In genomic region chr2:127722176-127722892, GRCm38 (mm10) we compare ENCODE assay signal across 9 mouse cellular contexts. TPM values are rescaled to one million over a fixed set of nuclear protein-coding genes. Genes with fewer than 3 reads are reported as not detected.
A peak's percentile ranks its signal among the peaks of the same experiment; 100 is the strongest.
DNase-seq lines count a peak whose midpoint lies in the region; ATAC-seq and TF ChIP-seq lines count a peak whose summit lies in the region.
"Had no signal": no experiment of that assay in that cellular context is flagged by ENCODE, and none has a peak within 500 bp of the region (broad histone marks: within the 10 kb centered on the region; RNA-seq: fewer than 3 reads in every experiment).

No protein-coding gene starts in this region.

- 43% methylated on average over 7 of the region's 7 CpGs for WGBS in hindbrain, postnatal 0 days
- 22% methylated on average over 7 of the region's 7 CpGs for WGBS in lung, embryonic 16.5 days
- WGBS in stomach, embryonic 15.5 days = 29% methylated on average over 7 of the region's 7 CpGs

- H3K36me3 ChIP-seq in hindbrain, postnatal 0 days (ENCODE audit: insufficient read depth, low read length) = no peaks in the 10 kb centered on the region
- H3K36me3 ChIP-seq in lung, embryonic 16.5 days (ENCODE audit: control insufficient read depth, insufficient read depth, low read length) = no peaks in the 10 kb centered on the region
- no peaks in the 10 kb centered on the region for H3K36me3 ChIP-seq in stomach, embryonic 15.5 days

- H3K27me3 ChIP-seq in hindbrain, postnatal 0 days (ENCODE audit: insufficient read depth, low read length) = no peaks in the 10 kb centered on the region
- H3K27me3 ChIP-seq in lung, embryonic 16.5 days (ENCODE audit: control insufficient read depth, insufficient read depth, low read depth, low read length) = no peaks in the 10 kb centered on the region
- H3K27me3 ChIP-seq in stomach, embryonic 15.5 days (replicated peaks) = no peaks in the 10 kb centered on the region

- ATAC-seq in hindbrain, postnatal 0 days = peak; percentile 83
- peak; percentile 97 for ATAC-seq in lung, embryonic 16.5 days (ENCODE audit: low read depth)
- peak; percentile 89 for ATAC-seq in stomach, embryonic 15.5 days (ENCODE audit: insufficient read depth, low FRiP score, low read depth)

- no peak overlapping the region for H3K9ac ChIP-seq in hindbrain, postnatal 0 days (replicated peaks; ENCODE audit: low read length)
- no peak overlapping the region for H3K9ac ChIP-seq in lung, embryonic 16.5 days (ENCODE audit: low read length)
- no peak overlapping the region for H3K9ac ChIP-seq in stomach, embryonic 15.5 days

- no peaks in the 10 kb centered on the region for H3K9me3 ChIP-seq in hindbrain, postnatal 0 days (ENCODE audit: low read length)
- no peaks in the 10 kb centered on the region for H3K9me3 ChIP-seq in lung, embryonic 16.5 days (ENCODE audit: control insufficient read depth, low read length)
- no peaks in the 10 kb centered on the region for H3K9me3 ChIP-seq in stomach, embryonic 15.5 days

- intact Hi-C loops in gastrocnemius, adult 2 months (cut with DNase I) = no loop called here

- DNase-seq in adrenal gland, adult 2 months = peak; percentile 83
- DNase-seq in cerebellum, adult 18-20 months = peak; percentile 84 to 92
- DNase-seq in gastrocnemius, adult 2 months = peak; percentile 71
- peak; percentile 90 for DNase-seq in hindbrain, postnatal 0 days (ENCODE audit: low spot score)
- peak; percentile 14 to 35 for DNase-seq in layer of hippocampus, postnatal 36 days
- no peak for DNase-seq in thymus, postnatal 10 days (ENCODE audit: low spot score in 2 of 2)

- peak overlapping the region; percentile 73 for H3K27ac ChIP-seq in gastrocnemius, adult 2 months
- H3K27ac ChIP-seq in hindbrain, postnatal 0 days = peak overlapping the region; percentile 33; the same call in 1 of the 2 replicates
- peak overlapping the region; percentile 92 for H3K27ac ChIP-seq in lung, embryonic 16.5 days (ENCODE audit: low read length)
- peak overlapping the region; percentile 87 for H3K27ac ChIP-seq in stomach, embryonic 15.5 days

- H3K4me3 ChIP-seq in gastrocnemius, adult 2 months = no peak overlapping the region
- H3K4me3 ChIP-seq in hindbrain, postnatal 0 days (ENCODE audit: low read length) = no peak overlapping the region
- H3K4me3 ChIP-seq in lung, embryonic 16.5 days (ENCODE audit: low read length) = no peak overlapping the region
- H3K4me3 ChIP-seq in stomach, embryonic 15.5 days (replicated peaks) = no peak overlapping the region
- H3K4me3 ChIP-seq: erythroblast, embryonic 14.5 days had no signal

- no peak overlapping the region for H3K4me2 ChIP-seq in hindbrain, postnatal 0 days (ENCODE audit: low read depth, low read length)
- no peak overlapping the region for H3K4me2 ChIP-seq in lung, embryonic 16.5 days (ENCODE audit: low read depth, low read length)
- H3K4me2 ChIP-seq in stomach, embryonic 15.5 days = 0 out of 2 replicates have a peak overlapping the region, but pooled peaks have one; percentile 10

- H3K4me1 ChIP-seq in hindbrain, postnatal 0 days (ENCODE audit: insufficient read depth, low read length) = no peaks in the 10 kb centered on the region
- peaks cover 21% of the 10 kb centered on the region for H3K4me1 ChIP-seq in lung, embryonic 16.5 days (replicated peaks; ENCODE audit: control insufficient read depth, insufficient read depth, low read length)
- H3K4me1 ChIP-seq in stomach, embryonic 15.5 days = peaks cover 15% of the 10 kb centered on the region

- no peak for TF ChIP-seq CTCF in gastrocnemius, adult 2 months (IDR thresholded peaks at IDR 0.05)
- TF ChIP-seq CTCF in hindbrain, postnatal 0 days (IDR thresholded peaks at IDR 0.05; ENCODE audit: low read depth) = no peak

RNA-seq across cellular contexts. Expression of gene Mall, which starts 7.4 kb away (rescaled TPM):
- 1 to 10 TPM; 1.8 to 2.0 TPM for total RNA-seq in adrenal gland, adult 2 months (2021)
- 1.9 and 4.6 TPM in 2 replicates for polyA plus RNA-seq in adrenal gland, adult 2 months (2012; rRNA removed)
- 1 to 10 TPM; 1.6 to 3.8 TPM for total RNA-seq in gastrocnemius, adult 2 months (2021)
- total RNA-seq in hindbrain, postnatal 0 days (2014; rRNA removed) = 1.5 and 1.8 TPM in 2 replicates
- polyA plus RNA-seq in hindbrain, postnatal 0 days (2015; fragmentation: Nextera tagmentation; extraction: Ambion mirVana) = 0.55 and 0.57 TPM in 2 replicates
- under 1 TPM; 0.45 to 0.86 TPM for total RNA-seq in layer of hippocampus, postnatal 36 days (2021)
- 5.3 and 6.5 TPM in 2 replicates for polyA plus RNA-seq in lung, embryonic 16.5 days (2015; fragmentation: Nextera tagmentation; extraction: Ambion mirVana)
- polyA plus RNA-seq in stomach, embryonic 15.5 days (2015; fragmentation: Nextera tagmentation; extraction: Ambion mirVana) = 19.2 and 24.9 TPM in 2 replicates
- polyA plus RNA-seq: erythroblast, embryonic 14.5 days had no signal

Comparison
In these comparisons a context has a peak if more than half of its experiments do, and no peak if none do; other contexts are left out.
1. DNase-seq: peak in adrenal gland, adult 2 months (single experiment), cerebellum, adult 18-20 months (2 of 2), gastrocnemius, adult 2 months (single experiment), hindbrain, postnatal 0 days (single experiment) and layer of hippocampus, postnatal 36 days (2 of 2); none in thymus, postnatal 10 days (0 of 2).
2. H3K27ac ChIP-seq: peak in every context shown above with its lines; median percentile 92 in lung, embryonic 16.5 days; 87 in stomach, embryonic 15.5 days; 73 in gastrocnemius, adult 2 months; 33 in hindbrain, postnatal 0 days.
3. Peak in every context shown above with its lines, with median percentiles within 50 percentile points of each other: ATAC-seq.